Mouse (Mus musculus): ENCODE measurements around the gene Wnt10b.

DNA sequence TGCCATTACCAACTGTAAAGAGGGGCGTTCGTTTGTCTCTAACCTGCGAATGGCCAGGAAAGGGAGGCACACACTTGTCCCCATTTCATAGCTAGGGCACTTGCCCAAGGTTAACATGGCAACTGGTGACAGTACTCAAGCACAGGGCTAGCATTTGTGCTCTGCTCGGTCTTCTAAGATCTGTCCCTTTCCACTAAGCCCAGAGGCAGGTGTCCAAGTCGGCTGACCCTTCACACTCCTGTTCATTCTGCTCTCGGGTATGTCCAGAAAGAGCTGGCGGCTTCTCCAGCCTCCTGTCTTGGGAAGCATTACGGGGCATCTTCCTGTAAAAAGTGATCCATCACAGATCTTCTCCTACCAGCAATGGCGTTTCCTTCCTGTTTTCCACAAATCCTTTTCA is 49.6 kb downstream of the Wnt10b start:
- no peak for TF ChIP-seq CTCF (IDR thresholded peaks at IDR 0.05; ENCODE audit: low read depth, low read length)
- TF ChIP-seq POLR2A (IDR thresholded peaks at IDR 0.05; ENCODE audit: borderline replicate concordance, low read depth, low read length): no peak
